Mouse (Mus musculus): ENCODE results near the gene 8030474K03Rik.
"Not testable (repeated sequence)": the region's sequence is repeated elsewhere in the genome, so short reads cannot be mapped to it uniquely, and the experiment has no call there.

Gene 8030474K03Rik

DNA sequence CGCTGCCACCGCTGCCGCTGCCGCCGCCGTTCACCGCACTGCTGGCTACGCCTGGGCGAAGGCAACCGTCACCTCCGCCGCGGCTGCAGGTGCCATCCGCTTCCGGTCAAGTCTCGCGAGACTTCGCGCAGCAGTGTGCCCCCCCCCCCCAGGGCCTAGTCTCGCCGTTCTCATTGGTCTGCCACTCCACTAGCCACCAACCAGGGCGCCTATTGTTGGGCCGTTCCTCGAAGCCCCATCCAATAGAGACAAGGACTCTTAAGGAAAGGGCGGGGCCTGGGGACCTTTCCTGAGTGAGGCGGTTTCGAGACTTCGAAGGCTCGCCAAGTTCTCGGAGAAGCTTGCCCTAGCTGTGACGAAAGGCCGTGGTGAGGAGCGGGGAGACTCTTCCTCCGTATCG, at the start of gene 8030474K03Rik, which contains the start of gene Gm4779:
Gene 8030474K03Rik (plus strand): TSS at position 315 of the 400 bp plus-strand sequence.
Gene Gm4779 (minus strand): TSS at position 82 of the 400 bp plus-strand sequence.
- no peak for DNase-seq (ENCODE audit: low read depth, low spot score)

DNA sequence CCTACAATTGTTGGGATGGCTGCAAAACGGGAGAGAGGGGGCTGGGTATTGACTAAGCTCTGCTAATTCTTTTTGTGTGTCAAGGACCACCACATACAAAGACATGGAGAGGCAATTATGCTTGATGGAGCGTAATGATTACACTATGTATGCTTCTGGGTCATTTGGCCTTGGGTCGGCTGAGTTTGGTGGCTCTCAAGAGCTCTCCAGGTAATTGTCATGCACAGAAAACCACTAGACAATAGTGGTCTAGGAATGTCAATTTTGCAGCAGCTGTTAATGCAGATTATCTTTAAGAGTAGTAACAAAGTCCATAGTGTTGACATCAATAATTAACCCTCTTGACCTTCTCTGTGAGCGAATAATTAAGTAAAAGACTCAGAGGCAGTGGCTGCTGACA, 44.3 kb upstream of the 8030474K03Rik start:
- no peak for DNase-seq (ENCODE audit: low read depth, low spot score)

DNA sequence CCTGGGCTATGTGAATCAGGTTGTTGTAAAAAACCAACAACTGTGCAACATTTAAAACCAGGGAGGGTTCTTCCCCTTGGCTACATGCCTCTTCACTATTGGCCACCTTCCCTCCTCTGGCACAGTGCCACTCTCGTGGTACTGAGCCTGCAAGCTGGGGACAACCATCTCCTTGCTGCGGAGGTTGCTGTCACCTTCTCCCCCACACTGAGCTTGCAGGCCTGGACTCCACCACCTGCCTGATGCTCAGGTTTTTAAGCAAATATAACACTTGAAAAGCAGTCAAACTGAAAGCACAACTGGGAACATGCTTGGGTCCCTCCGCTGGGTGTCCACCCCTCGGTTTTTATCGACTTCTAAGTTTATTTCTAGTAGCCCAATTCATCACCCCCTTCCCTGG, 40.0 kb upstream of the 8030474K03Rik start:
- DNase-seq (ENCODE audit: low read depth, low spot score): peak; percentile 63

DNA sequence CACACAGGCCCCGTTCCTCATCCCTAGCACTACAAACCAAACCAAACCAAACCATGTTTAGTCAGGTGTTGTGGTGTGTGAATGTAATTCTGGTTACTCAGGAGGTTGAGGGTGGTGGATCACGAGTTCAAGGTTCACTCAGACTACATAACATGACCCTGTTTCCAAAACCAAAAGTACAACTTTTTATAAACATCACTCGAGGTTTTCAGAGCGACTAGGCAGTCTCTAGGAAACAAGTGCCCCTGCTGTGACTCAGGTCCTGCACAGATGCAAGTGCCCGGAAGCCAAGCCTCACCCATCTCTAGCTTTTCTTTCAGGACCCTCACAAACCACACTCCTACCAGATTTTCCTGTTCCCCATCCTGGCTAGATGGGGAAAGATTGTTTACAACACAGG, 29.8 kb upstream of the 8030474K03Rik start:
- DNase-seq (ENCODE audit: low read depth, low spot score): no peak

DNA sequence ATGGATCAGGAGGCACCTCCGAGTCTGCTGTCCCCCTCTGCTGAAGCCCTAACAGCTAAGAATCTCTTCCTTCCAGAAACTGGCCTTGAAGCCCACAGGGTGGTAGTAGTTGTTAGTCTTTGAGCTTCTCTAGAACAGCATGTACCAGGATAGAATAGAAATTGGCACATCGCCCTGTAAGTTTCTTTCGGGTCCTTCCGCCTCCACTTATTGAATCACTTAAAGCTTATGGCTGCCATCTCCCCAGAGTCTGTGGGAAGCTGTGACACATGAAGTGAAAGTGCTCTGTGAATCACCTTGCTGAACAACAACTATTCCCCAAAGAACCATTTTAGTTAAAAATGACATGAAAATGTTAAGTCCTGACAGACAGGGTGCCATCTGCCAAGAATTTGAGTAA, 29.3 kb upstream of the 8030474K03Rik start:
- peak; percentile 81 for DNase-seq (ENCODE audit: low read depth, low spot score)

DNA sequence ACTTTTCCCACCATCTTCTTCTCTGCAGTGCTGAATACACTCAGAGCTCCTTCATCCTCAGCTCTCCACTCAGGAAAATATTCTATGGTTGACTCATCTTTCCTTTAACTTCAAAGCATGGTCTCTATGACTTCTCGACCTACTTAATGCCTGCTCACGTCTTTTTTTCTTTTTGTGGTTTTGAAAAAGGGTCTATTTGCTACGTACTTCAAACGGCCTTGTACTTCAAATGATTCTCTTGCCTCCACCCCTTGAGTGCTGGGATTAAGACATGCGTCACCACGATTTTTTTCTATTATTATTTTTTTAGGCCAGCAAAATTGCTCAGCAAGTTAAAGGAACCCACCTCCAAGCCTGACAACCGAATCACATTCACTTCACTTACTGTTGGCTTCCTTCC, 27.2 kb upstream of the 8030474K03Rik start:
- no peak for DNase-seq (ENCODE audit: low read depth, low spot score)

DNA sequence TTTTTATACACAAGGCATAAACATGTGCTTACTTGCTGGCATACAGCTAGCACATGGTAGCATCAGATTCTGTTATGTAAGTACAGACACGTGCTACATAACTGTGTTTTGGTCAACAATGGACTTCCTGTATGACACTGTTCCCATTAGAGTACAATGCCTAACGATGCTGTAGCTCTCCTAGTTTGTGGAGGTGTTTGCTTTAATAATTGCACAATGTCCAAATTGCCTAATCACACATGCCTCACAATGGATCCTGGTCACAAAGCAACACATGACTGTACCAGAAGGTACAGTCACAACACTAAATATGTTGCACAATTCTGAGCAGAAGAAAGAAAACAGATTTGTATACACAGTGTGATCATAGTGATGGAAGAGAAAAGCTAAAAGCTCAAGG, 25.0 kb upstream of the 8030474K03Rik start:
- DNase-seq (ENCODE audit: low read depth, low spot score): peak; percentile 7

DNA sequence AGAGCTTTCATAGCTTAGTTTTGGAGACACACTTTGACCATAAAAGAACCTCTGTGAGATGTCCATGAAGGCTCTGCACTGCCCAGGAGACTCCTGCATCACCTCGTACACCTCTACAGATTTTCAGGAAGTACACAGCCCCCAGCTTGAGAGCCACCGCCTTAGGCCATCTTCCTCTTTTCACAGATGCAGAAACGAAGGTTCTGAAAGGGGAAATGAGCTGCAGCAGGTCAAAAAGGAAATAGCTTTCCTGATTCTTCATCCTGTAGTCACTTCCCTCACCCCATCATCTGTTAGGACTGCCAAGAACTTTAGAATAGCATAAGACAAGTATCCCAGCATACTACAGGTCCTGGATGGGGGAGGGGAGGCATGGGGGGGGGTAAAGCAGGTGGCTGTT, 24.1 kb upstream of the 8030474K03Rik start:
- DNase-seq (ENCODE audit: low read depth, low spot score): no peak

DNA sequence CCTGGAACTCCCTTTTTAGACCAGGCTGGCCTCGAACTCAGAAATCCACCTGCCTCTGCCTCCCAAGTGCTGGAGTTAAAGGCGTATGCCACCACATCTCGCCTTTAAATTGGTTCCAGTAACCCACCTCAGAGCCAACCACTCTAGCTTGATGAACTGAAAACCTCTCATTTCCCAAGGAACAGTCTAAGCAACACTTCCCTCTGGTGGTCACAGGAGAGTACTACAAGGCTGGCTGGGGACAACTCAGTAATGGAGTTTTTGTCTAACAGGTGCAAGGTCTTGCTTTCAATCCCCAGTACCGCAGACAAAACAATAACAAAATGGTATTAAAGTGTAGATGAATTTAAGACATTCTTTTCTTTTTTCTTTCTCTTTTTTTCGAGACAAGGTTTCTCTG, 22.4 kb upstream of the 8030474K03Rik start:
- DNase-seq (ENCODE audit: low read depth, low spot score): peak; percentile 56

DNA sequence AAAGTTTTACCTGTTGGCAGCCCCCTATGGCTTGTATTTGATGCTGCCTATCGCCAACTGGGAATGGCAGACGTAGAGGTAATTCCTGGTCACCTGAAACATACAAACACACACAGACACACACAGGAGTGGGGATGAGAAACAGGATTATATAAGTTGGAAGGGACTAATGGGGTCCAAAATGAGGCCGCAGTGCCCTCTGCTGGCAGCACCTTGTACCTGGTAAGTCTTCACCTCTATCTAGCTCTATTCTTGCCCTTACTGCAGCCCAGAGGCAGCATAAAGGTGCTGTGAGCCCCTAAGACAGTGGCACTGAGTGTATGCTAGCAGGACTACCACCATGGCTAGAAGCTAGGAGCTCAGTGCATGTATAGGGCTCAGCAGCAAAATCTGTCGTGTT, 2.9 kb upstream of the 8030474K03Rik start:
- DNase-seq (ENCODE audit: low read depth, low spot score): peak; percentile 76

DNA sequence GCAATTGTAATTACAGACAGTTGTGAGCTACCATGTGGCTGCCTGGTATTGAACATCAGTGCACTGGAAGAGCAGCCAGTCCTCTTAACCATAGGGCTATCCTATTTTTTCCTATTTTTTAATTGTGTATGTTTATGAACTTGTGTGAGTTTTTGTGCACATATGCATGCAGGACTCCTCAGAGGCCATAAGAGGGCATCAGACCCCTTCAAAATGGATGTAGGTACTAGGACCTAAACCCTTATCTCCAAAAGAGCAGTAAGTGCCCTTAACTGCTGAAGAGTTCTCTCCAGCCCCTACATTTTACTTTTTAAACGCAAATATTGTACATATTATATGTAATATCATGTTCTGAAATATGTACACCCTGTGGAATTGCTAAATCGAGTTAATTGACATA, 11.1 kb downstream of the 8030474K03Rik start:
- DNase-seq (ENCODE audit: low read depth, low spot score): peak; percentile 75

DNA sequence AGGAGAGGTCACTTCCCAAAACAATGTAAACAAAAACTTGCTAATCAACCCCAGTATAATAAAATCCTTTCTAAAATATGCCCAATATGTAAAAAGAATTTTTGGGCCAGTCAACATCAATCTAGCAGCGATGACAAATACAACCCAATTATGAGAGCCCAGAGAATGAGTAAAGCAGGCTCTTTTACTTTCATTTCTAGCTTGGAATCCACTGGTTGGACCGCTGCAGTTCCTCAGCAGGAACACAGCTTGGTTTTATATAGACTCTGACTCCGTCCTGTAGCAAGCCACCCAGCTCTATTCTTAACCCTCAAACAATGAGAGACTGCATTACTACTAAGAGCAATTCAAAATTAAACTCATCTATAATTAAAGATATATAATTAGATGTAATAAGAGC, 17.3 kb downstream of the 8030474K03Rik start:
- DNase-seq (ENCODE audit: low read depth, low spot score): peak; percentile 6

DNA sequence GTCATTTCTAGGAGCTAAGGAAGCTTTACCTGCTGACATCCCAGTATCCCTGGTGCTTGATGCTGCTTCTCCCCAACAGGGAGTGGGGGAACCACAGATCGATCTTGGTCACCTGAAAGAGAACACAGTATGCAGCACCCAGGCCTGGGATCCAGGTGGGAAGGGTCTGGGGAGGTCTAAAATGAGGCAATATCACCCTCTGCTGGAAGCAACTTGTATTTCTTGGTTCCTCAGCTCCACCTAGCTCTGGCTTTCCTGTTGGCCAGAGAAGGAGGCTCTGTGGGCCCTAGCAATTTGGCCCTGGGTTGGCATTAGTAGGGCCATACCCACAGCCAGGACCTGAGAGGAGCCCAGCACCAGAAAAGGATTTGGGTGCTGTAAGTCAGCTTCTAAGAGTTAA, 24.7 kb downstream of the 8030474K03Rik start:
- peak; percentile 37 for DNase-seq (ENCODE audit: low read depth, low spot score)

DNA sequence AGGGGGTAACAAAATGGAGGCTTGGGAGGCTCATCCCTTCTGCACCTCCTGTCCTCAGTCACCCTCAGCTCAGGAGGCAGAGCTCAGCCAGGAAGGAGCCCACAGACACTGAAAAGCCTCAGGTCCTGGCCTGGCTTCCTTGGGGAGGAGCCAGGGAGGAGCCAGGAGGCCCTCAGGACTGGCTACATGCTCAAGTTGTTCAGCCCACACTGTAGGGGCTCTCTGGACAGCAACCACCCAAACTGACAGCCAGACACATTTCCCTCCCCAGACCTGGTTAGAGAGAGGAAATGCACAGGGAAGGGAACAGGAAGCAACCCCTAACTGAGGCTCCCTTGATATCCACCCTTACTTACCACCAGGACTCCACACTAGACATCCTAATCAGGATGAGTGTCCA, 25.5 kb downstream of the 8030474K03Rik start:
- not testable (repeated sequence) for DNase-seq (ENCODE audit: low read depth, low spot score)

DNA sequence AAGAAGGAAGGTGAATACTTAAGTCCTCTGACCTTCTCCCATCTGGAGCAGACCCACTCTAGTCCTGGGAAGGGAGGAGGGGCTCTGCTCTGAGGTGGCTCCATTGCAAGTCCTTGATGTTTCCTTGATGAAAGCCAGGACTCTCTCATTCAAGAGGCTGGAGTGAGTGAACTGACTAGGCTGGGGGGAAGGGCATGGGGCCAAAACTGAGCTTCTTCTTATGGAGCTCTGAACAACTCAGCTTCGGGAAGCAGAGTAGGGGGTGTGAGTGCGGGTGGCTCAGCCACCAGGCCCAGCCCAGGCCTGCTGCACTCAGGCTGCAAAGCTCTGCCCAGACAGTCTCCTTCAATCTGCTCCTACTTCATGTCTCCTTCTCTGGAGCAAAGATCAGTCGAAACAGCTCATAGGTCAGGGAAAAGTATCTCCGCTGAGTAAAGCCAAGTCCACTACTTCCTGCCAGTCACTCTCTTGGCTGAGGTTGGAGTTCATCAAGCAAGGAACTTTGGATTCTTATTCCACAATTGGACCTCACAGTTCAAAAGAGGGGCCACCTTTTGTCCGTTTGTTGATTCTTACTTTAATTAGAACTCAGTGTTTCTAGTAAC, 52.8 kb downstream of the 8030474K03Rik start:
- no peak for DNase-seq (ENCODE audit: low read depth, low spot score)
